Comparison of ENCODE assay signal across 16 mouse cellular contexts in the genomic region with DNA sequence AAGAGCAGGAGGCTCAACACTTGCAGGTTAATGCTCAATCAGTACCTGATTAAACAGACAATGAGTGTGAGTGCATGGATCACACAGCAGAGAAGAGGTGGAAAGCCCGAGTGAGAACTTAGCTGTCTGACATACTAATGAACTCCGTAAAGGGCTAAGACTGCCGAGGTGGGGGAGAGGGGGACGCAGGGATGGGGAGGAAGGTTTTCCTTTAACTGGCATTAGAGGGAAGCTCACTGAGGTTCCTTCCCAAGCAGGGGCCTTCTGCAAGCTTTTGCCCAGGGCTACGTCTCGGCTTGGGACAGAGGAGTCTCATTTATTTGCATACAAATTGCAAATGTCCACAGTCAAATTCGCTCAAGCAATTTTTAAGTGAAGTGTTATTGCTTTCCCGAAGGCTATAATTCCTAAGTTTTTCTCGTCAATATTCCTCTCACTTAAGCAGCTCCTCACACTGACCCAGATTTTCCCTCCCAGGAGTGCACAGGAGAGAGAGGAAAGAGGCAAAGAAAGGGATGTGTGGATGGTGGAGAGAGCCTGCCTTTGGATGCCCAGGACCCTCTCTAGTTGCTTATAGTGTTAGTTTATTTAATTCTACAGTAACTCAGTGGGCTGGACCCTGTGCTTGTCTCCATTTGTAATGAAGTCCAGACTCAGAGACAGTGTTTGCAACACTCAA.
"Had no signal": no experiment of that assay in that cellular context is flagged by ENCODE, and none has a peak within 500 bp of the region (broad histone marks: within the 10 kb centered on the region; RNA-seq: fewer than 3 reads in every experiment).

No protein-coding gene starts in this region.

- H3K36me3 ChIP-seq: limb, embryonic 10.5 days; liver, embryonic 15.5 days; neural tube, embryonic 13.5 days; stomach, embryonic 15.5 days had no signal

- H3K4me3 ChIP-seq: limb, embryonic 10.5 days; liver, embryonic 15.5 days; neural tube, embryonic 13.5 days; stomach, embryonic 15.5 days had no signal

- H3K4me2 ChIP-seq: liver, embryonic 11.5 days; liver, embryonic 15.5 days; neural tube, embryonic 13.5 days; stomach, embryonic 15.5 days had no signal

- H3K27ac ChIP-seq: kidney, postnatal 0 days; limb, embryonic 10.5 days; liver, embryonic 15.5 days; neural tube, embryonic 13.5 days; stomach, embryonic 15.5 days had no signal

- H3K27me3 ChIP-seq: liver, embryonic 15.5 days; neural tube, embryonic 13.5 days; stomach, embryonic 15.5 days had no signal

- H3K9ac ChIP-seq: liver, embryonic 15.5 days; neural tube, embryonic 13.5 days; stomach, embryonic 15.5 days had no signal

- DNase-seq: kidney, adult 11 months; kidney, adult 9 months; kidney, postnatal 36 days; lung, adult 2 months; lung, postnatal 14 days; retina, postnatal 1 day; right cerebral cortex, postnatal 4 days; spleen, adult 18-20 months; thymus, adult 2 months; thymus, postnatal 25 days had no signal

- H3K4me1 ChIP-seq: stomach, embryonic 15.5 days had no signal

- H3K9me3 ChIP-seq: limb, embryonic 10.5 days; liver, embryonic 15.5 days; neural tube, embryonic 13.5 days; stomach, embryonic 15.5 days had no signal
